Mouse (Mus musculus) fibroblast of lung, adult 2 months (primary cell): ENCODE measurements around the gene Crhr2.

Experiments
- DNase-seq: peaks from one replicate; pipeline ENCODE4 v3.0.0-alpha.2; 2011; ENCODE audit warnings: low read depth

The Crhr2 gene

GRCm38 (mm10) chr6:55132794-55133193 lies at the start of gene Crhr2:
TSS of gene Crhr2 (minus strand) at chr6:55133016.
- DNase-seq = no peak

GRCm38 (mm10) chr6:55179560-55179959 lies 46.7 kb upstream of the Crhr2 start:
- DNase-seq = peak; percentile 35

- no peak for DNase-seq
Measured at GRCm38 (mm10) chr6:55177060-55177732, 44.4 kb upstream of the Crhr2 start.

GRCm38 (mm10) chr6:55175892-55176291 lies 43.1 kb upstream of the Crhr2 start:
- no peak for DNase-seq

GRCm38 (mm10) chr6:55175456-55175855 lies 42.6 kb upstream of the Crhr2 start:
- DNase-seq = no peak

GRCm38 (mm10) chr6:55174741-55175181 lies 41.9 kb upstream of the Crhr2 start, which contains the start of gene Inmt:
TSS of gene Inmt (minus strand) at chr6:55175043.
- DNase-seq = no peak

- no peak for DNase-seq
Measured at GRCm38 (mm10) chr6:55173941-55174349, 41.1 kb upstream of the Crhr2 start.

GRCm38 (mm10) chr6:55173171-55173570 lies 40.4 kb upstream of the Crhr2 start:
- no peak for DNase-seq

- no peak for DNase-seq
Measured at GRCm38 (mm10) chr6:55171638-55172037, 38.8 kb upstream of the Crhr2 start.

GRCm38 (mm10) chr6:55169818-55170217 lies 37.0 kb upstream of the Crhr2 start:
- DNase-seq = no peak

GRCm38 (mm10) chr6:55166777-55167463 lies 34.1 kb upstream of the Crhr2 start:
- DNase-seq = peak; percentile 39

- DNase-seq = no peak
Measured at GRCm38 (mm10) chr6:55163046-55163584, 30.3 kb upstream of the Crhr2 start.

- DNase-seq = no peak
Measured at GRCm38 (mm10) chr6:55161311-55161761, 28.5 kb upstream of the Crhr2 start.

- DNase-seq = no peak
Measured at GRCm38 (mm10) chr6:55159256-55159655, 26.4 kb upstream of the Crhr2 start.

- DNase-seq = no peak
Measured at GRCm38 (mm10) chr6:55152226-55152625, 19.4 kb upstream of the Crhr2 start.

- DNase-seq = no peak
Measured at GRCm38 (mm10) chr6:55146138-55146537, 13.3 kb upstream of the Crhr2 start.

- DNase-seq = no peak
Measured at GRCm38 (mm10) chr6:55145285-55145684, 12.5 kb upstream of the Crhr2 start.

GRCm38 (mm10) chr6:55138343-55138742 lies 5.5 kb upstream of the Crhr2 start:
- DNase-seq = no peak

GRCm38 (mm10) chr6:55133425-55133824 lies 609 bp upstream of the Crhr2 start:
- DNase-seq = no peak

- DNase-seq = no peak
Measured at GRCm38 (mm10) chr6:55131301-55131700, 1.5 kb downstream of the Crhr2 start.

GRCm38 (mm10) chr6:55130631-55131030 lies 2.2 kb downstream of the Crhr2 start:
- DNase-seq = no peak

- no peak for DNase-seq
Measured at GRCm38 (mm10) chr6:55128391-55128790, 4.4 kb downstream of the Crhr2 start.

GRCm38 (mm10) chr6:55126576-55126975 lies 6.2 kb downstream of the Crhr2 start:
- DNase-seq = no peak
